Mouse (Mus musculus): Measurements from ENCODE around the gene Zfp866.

DNA sequence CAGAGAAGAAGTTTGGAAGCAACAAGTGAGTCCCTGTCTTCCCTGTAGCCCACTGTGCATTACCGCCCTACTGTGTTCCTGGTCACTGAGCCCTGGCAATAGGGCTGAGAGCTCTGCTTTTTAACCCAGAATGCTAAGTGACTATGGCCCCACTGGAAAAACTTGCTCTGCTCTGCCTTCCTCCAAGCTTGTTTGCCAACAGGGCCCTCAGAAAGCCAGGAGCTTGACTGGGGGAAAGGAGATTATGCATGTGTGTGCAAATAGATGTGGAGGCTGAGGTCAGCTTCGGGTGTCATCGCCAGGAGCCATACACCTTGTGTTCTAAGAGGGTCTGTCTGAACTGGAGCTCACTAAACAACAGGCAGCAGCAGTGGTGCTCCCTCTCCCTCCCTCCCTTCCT lies 3.1 kb upstream of the Zfp866 start:
- TF ChIP-seq CTCF (IDR thresholded peaks at IDR 0.05; ENCODE audit: borderline replicate concordance, insufficient read depth, low read length) (no peak), POLR2A (IDR thresholded peaks at IDR 0.05; ENCODE audit: low read depth, low read length) (no peak)

Measured in embryonic fibroblast, embryonic 13.5 days (primary cell).